8 mouse cellular contexts compared by ENCODE assay signal in the genomic region with DNA sequence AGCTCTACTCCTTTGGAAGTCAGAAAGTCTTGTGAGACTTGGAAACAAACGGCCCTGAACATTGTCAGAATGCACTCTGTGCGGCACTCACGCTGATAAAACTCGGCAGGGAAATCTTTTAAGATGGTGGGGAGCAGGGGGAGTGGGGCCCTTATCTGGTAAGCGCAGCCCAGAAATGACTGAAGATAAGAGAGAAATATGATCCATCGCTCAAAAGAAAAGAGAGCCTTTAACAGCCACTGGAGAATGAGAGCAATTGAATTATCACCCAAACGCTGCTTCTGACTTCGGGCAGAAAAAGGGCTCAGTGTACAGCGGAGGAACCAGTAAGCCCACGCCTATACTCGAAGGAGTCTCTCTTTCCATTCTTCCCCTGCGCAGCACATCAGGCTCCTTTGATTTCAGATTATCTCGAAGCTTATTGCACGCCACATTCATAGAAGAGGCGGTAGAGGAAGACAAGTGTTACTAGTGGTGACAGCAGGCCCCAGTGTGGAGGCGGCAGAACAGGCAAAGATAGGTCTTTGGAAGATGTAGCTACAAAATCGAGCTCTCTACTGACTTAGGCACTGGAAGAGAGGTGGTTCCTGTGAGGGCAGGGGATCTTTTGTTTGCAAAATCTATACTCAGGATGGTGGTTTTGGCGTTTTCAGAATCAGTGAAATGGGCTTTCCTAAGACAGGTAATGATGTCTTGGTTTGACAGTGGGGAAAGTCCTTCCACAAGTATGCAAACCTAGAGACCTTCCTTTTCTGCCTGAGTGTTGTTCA.
DNase-seq lines count a peak whose midpoint lies in the region; ATAC-seq and TF ChIP-seq lines count a peak whose summit lies in the region.

No protein-coding gene starts in this region.

- peak overlapping the region; percentile 60 for H3K4me2 ChIP-seq in heart, embryonic 12.5 days
- no peak overlapping the region for H3K4me2 ChIP-seq in limb, embryonic 14.5 days (replicated peaks; ENCODE audit: low read depth, low read length, severe bottlenecking)
- no peak overlapping the region for H3K4me2 ChIP-seq in hindbrain, postnatal 0 days (ENCODE audit: low read depth, low read length)

- TF ChIP-seq CTCF in hindbrain, postnatal 0 days (IDR thresholded peaks at IDR 0.05; ENCODE audit: low read depth), result no peak

- peaks cover 49% of the 10 kb centered on the region for H3K4me1 ChIP-seq in heart, embryonic 12.5 days (replicated peaks)
- peaks cover 10% of the 10 kb centered on the region for H3K4me1 ChIP-seq in limb, embryonic 14.5 days (ENCODE audit: control insufficient read depth, insufficient read depth, low read length)
- no peaks in the 10 kb centered on the region for H3K4me1 ChIP-seq in hindbrain, postnatal 0 days (ENCODE audit: insufficient read depth, low read length)

- peak; percentile 60; the same call in 1 of the 2 replicates for ATAC-seq in heart, embryonic 12.5 days (ENCODE audit: insufficient number of reproducible peaks, low FRiP score)
- no peak for ATAC-seq in limb, embryonic 14.5 days (ENCODE audit: low FRiP score, low read depth)
- no peak for ATAC-seq in hindbrain, postnatal 0 days

- H3K36me3 ChIP-seq in heart, embryonic 12.5 days, result no peaks in the 10 kb centered on the region
- no peaks in the 10 kb centered on the region for H3K36me3 ChIP-seq in limb, embryonic 14.5 days (ENCODE audit: control insufficient read depth, insufficient read depth, low read length)
- H3K36me3 ChIP-seq in hindbrain, postnatal 0 days (ENCODE audit: insufficient read depth, low read length), result no peaks in the 10 kb centered on the region

- H3K27ac ChIP-seq in heart, embryonic 12.5 days (ENCODE audit: poor library complexity, severe bottlenecking), result peak overlapping the region; percentile 67
- no peak overlapping the region for H3K27ac ChIP-seq in limb, embryonic 14.5 days (replicated peaks; ENCODE audit: low read depth, low read length)
- H3K27ac ChIP-seq in hindbrain, postnatal 0 days, result no peak overlapping the region

- no peak for TF ChIP-seq POLR2A in limb, embryonic 14.5 days (IDR thresholded peaks at IDR 0.05; ENCODE audit: borderline replicate concordance, extremely low read depth, insufficient read depth, insufficient read length)

- H3K27me3 ChIP-seq in heart, embryonic 12.5 days (replicated peaks), result no peaks in the 10 kb centered on the region
- H3K27me3 ChIP-seq in limb, embryonic 14.5 days (ENCODE audit: control insufficient read depth, insufficient read depth, low read length), result no peaks in the 10 kb centered on the region
- no peaks in the 10 kb centered on the region for H3K27me3 ChIP-seq in hindbrain, postnatal 0 days (ENCODE audit: insufficient read depth, low read length)

- no peaks in the 10 kb centered on the region for H3K9me3 ChIP-seq in heart, embryonic 12.5 days (replicated peaks)
- no peaks in the 10 kb centered on the region for H3K9me3 ChIP-seq in limb, embryonic 14.5 days (ENCODE audit: control insufficient read depth, low read length)
- H3K9me3 ChIP-seq in hindbrain, postnatal 0 days (ENCODE audit: low read length), result no peaks in the 10 kb centered on the region

- H3K9ac ChIP-seq in heart, embryonic 12.5 days, result peak overlapping the region; percentile 10; the same call in 1 of the 2 replicates
- peak overlapping the region; percentile 8; the same call in 1 of the 2 replicates for H3K9ac ChIP-seq in limb, embryonic 14.5 days (ENCODE audit: low read depth, low read length, severe bottlenecking)
- no peak overlapping the region for H3K9ac ChIP-seq in hindbrain, postnatal 0 days (replicated peaks; ENCODE audit: low read length)

- 9% methylated on average over 18 of the region's 18 CpGs for WGBS in heart, embryonic 12.5 days
- WGBS in limb, embryonic 14.5 days, result 62% methylated on average over 18 of the region's 18 CpGs
- WGBS in hindbrain, postnatal 0 days, result 67% methylated on average over 18 of the region's 18 CpGs

- peak overlapping the region; percentile 22; the same call in 1 of the 2 replicates for H3K4me3 ChIP-seq in heart, embryonic 12.5 days
- no peak overlapping the region for H3K4me3 ChIP-seq in limb, embryonic 14.5 days (replicated peaks; ENCODE audit: low read length)
- H3K4me3 ChIP-seq in hindbrain, postnatal 0 days (ENCODE audit: low read length), result no peak overlapping the region

- no peak for DNase-seq in heart, postnatal 4 days
- DNase-seq in CD4-positive helper T cell, adult 2 months (ENCODE audit: low read depth, low spot score), result peak; percentile 54
- DNase-seq in frontal cortex, postnatal 14 days (ENCODE audit: low spot score in 2 of 2), result peak; percentile 40 to 46
- no peak for DNase-seq in limb, embryonic 14.5 days (ENCODE audit: low spot score)
- DNase-seq in telencephalon, adult 2 months (ENCODE audit: low read depth, low spot score), result peak; percentile 69
- DNase-seq in retina, postnatal 1 day, result no peak
- no peak for DNase-seq in hindbrain, postnatal 0 days (ENCODE audit: low spot score)

Comparison
In these comparisons a context has a peak if more than half of its experiments do, and no peak if none do; other contexts are left out.
1. DNase-seq: peak in CD4-positive helper T cell, adult 2 months (single experiment), frontal cortex, postnatal 14 days (2 of 2) and telencephalon, adult 2 months (single experiment); none in heart, postnatal 4 days (single experiment), limb, embryonic 14.5 days (single experiment), retina, postnatal 1 day (single experiment) and hindbrain, postnatal 0 days (single experiment).